Mouse (Mus musculus) forebrain, embryonic 15.5 days (tissue): Measurements from ENCODE around the gene Snx1. TPM values are rescaled to one million over a fixed set of nuclear protein-coding genes. Genes with fewer than 3 reads are reported as not detected.
A peak's percentile ranks its signal among the peaks of the same experiment; 100 is the strongest.

Experiments used
- ATAC-seq: fragments of 200-750 bp; cut with Nextera tagmentation; replicated peaks from 2 replicates; pipeline ENCODE4 v1.8.0; 2017; ENCODE audit warnings: mild to moderate bottlenecking, moderate TSS enrichment, moderate library complexity
- H3K27ac ChIP-seq: fragments of 300-500 bp; sonication (generic); replicated peaks from 2 replicates; pipeline ENCODE4 v1.5.1; 2015; ENCODE audit warnings: mild to moderate bottlenecking, inconsistent platforms
- H3K27me3 ChIP-seq: fragments of 300-500 bp; sonication (generic); 2 replicates; pipeline ENCODE4 v1.6.1; 2015; ENCODE audit warnings: inconsistent platforms
- H3K36me3 ChIP-seq: fragments of 300-500 bp; sonication (generic); 2 replicates; pipeline ENCODE4 v1.6.1; 2015; ENCODE audit warnings: mild to moderate bottlenecking, inconsistent platforms
- H3K4me1 ChIP-seq: fragments of 300-500 bp; sonication (generic); 2 replicates; pipeline ENCODE4 v1.6.1; 2015; ENCODE audit warnings: inconsistent platforms
- H3K4me2 ChIP-seq: fragments of 300-500 bp; sonication (generic); replicated peaks from 2 replicates; pipeline ENCODE4 v1.6.1; 2015; ENCODE audit warnings: mild to moderate bottlenecking, inconsistent platforms
- H3K4me3 ChIP-seq: fragments of 300-500 bp; sonication (generic); 2 replicates; pipeline ENCODE4 v1.5.1; 2015; ENCODE audit warnings: mild to moderate bottlenecking, inconsistent platforms
- H3K9ac ChIP-seq: fragments of 300-500 bp; sonication (generic); replicated peaks from 2 replicates; pipeline ENCODE4 v1.6.1; 2015; ENCODE audit warnings: mild to moderate bottlenecking, inconsistent platforms
- H3K9me3 ChIP-seq: fragments of 300-500 bp; sonication (generic); 2 replicates; pipeline ENCODE4 v1.6.1; 2016; ENCODE audit warnings: inconsistent platforms
- WGBS: fragments of 180-500 bp; shearing (Covaris S2); methylation state at CpG from one replicate; pipeline ENCODE4 v1.1.7; 2015; ENCODE audit warnings: mixed read lengths; 5-methylcytosine and 5-hydroxymethylcytosine counted together
- polyA plus RNA-seq: library from polyadenylated mRNA; unstranded; fragments of >200 nt; fragmentation: Nextera tagmentation; extraction: Ambion mirVana; gene quantifications from 2 replicates; pipeline ENCODE4 v1.2.1, GENCODE M21; 2015

The Snx1 gene
- polyA plus RNA-seq, 1 experiment from 2014 or later = 109 TPM

- no peak for ATAC-seq
- 20% methylated on average over 4 of the region's 4 CpGs for WGBS
- no peaks in the 10 kb centered on the region for H3K27me3 ChIP-seq
- no peaks in the 10 kb centered on the region for H3K9me3 ChIP-seq
- peaks cover 34% of the 10 kb centered on the region for H3K36me3 ChIP-seq
- peak overlapping the region; percentile 77 for H3K4me2 ChIP-seq
- peaks cover 34% of the 10 kb centered on the region for H3K4me1 ChIP-seq
- peak overlapping the region; percentile 96 for H3K9ac ChIP-seq
- H3K4me3 ChIP-seq = peak overlapping the region; percentile 98
- H3K27ac ChIP-seq = peak overlapping the region; percentile 89
These were observed 65.4 kb downstream of the Snx1 start for GRCm38 (mm10) chr9:66060986-66061385.

GRCm38 (mm10) chr9:66060308-66060647 lies 66.1 kb downstream of the Snx1 start:
- peaks cover 34% of the 10 kb centered on the region for H3K4me1 ChIP-seq
- H3K27me3 ChIP-seq = no peaks in the 10 kb centered on the region
- WGBS = 0% methylated on average over 20 of the region's 20 CpGs
- H3K27ac ChIP-seq = peak overlapping the region; percentile 89
- no peaks in the 10 kb centered on the region for H3K9me3 ChIP-seq
- peak overlapping the region; percentile 77 for H3K4me2 ChIP-seq
- H3K36me3 ChIP-seq = peaks cover 27% of the 10 kb centered on the region
- peak overlapping the region; percentile 98 for H3K4me3 ChIP-seq
- H3K9ac ChIP-seq = peak overlapping the region; percentile 96
- ATAC-seq = peak; percentile 64

- Histone ChIP-seq H3K4me2 (peak within 1 kb of the TSS; percentile 77), H3K4me1 (peaks cover 34% of the 10 kb centered on the region), H3K27ac (peak within 1 kb of the TSS; percentile 89), H3K4me3 (peak within 1 kb of the TSS; percentile 98), H3K9me3 (no peaks in the 10 kb centered on the region), H3K27me3 (no peaks in the 10 kb centered on the region), H3K36me3 (peaks cover 23% of the 10 kb centered on the region), H3K9ac (peak within 1 kb of the TSS; percentile 96)
- under 1% methylated on average over 50 of the region's 51 CpGs for WGBS
- ATAC-seq = peak; percentile 99
These were observed 66.6 kb downstream of the Snx1 start, which contains the start of gene Ppib for GRCm38 (mm10) chr9:66059583-66060307. Ppib (plus strand) TSS chr9:66060222.

DNA sequence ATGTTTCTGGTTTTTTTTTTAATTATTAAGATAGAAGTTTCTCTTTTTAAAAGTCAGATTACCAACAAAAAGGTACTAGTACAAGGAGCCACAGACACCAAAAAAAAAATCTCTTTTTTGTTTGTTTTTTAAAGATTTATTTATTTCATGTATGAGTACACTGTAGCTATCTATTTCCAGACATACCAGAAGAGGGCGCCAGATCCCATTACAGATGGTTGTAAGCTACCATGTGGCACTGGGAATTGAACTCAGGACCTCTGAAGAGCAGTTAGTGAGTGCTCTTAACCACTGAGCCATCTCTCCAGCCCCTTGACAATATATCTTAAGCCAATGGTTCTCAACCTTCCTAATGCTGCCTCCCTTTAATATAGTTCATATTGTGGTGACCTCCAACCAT lies 72.8 kb downstream of the Snx1 start:
- Histone ChIP-seq H3K4me1 (no peaks in the 10 kb centered on the region), H3K27ac (no peak overlapping the region), H3K27me3 (no peaks in the 10 kb centered on the region), H3K9ac (no peak overlapping the region), H3K4me3 (no peak overlapping the region), H3K9me3 (no peaks in the 10 kb centered on the region; the same call in 1 of the 2 replicates), H3K36me3 (no peaks in the 10 kb centered on the region), H3K4me2 (no peak overlapping the region)
- ATAC-seq = no peak
- WGBS = 45% methylated on average over 1 of the region's 1 CpGs

- Histone ChIP-seq H3K4me1 (no peaks in the 10 kb centered on the region), H3K9me3 (no peaks in the 10 kb centered on the region; the same call in 1 of the 2 replicates), H3K4me2 (no peak overlapping the region), H3K4me3 (no peak overlapping the region), H3K27ac (no peak overlapping the region), H3K9ac (no peak overlapping the region), H3K27me3 (no peaks in the 10 kb centered on the region), H3K36me3 (no peaks in the 10 kb centered on the region)
- 94% methylated on average over 1 of the region's 1 CpGs for WGBS
- no peak for ATAC-seq
These were observed 73.7 kb downstream of the Snx1 start for GRCm38 (mm10) chr9:66052731-66053130.

- Histone ChIP-seq H3K9me3 (no peaks in the 10 kb centered on the region; the same call in 1 of the 2 replicates), H3K4me2 (no peak overlapping the region), H3K4me1 (no peaks in the 10 kb centered on the region), H3K36me3 (no peaks in the 10 kb centered on the region), H3K9ac (no peak overlapping the region), H3K27ac (no peak overlapping the region), H3K4me3 (no peak overlapping the region), H3K27me3 (no peaks in the 10 kb centered on the region)
- ATAC-seq = no peak
- 61% methylated on average over 4 of the region's 4 CpGs for WGBS
These were observed 74.9 kb downstream of the Snx1 start for GRCm38 (mm10) chr9:66051493-66051892.

GRCm38 (mm10) chr9:66049931-66050601 lies 76.3 kb downstream of the Snx1 start:
- Histone ChIP-seq H3K4me2 (no peak overlapping the region), H3K9me3 (no peaks in the 10 kb centered on the region; the same call in 1 of the 2 replicates), H3K27ac (no peak overlapping the region), H3K4me1 (no peaks in the 10 kb centered on the region), H3K27me3 (no peaks in the 10 kb centered on the region), H3K36me3 (no peaks in the 10 kb centered on the region), H3K4me3 (no peak overlapping the region), H3K9ac (no peak overlapping the region)
- WGBS = 76% methylated on average over 6 of the region's 6 CpGs
- no peak for ATAC-seq

DNA sequence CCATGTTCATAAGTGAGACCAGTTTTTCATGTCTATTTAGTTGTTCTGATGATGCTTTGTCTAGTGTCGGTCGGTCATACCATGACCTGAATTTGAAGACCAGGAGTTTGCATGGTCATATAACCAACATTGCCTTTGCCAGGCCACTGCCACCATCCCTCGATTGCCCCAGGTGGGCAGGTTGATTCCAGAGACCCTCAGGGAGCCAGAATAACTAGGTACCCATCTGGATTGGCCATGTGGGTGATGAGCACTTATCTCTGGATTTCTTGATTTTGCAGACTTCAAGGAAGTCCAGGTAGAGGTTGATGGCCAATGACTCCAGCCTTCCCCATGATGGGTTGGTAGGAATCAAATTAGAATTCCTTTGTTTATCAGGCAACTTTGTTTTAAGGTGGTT lies 83.1 kb downstream of the Snx1 start:
- Histone ChIP-seq H3K4me3 (no peak overlapping the region), H3K27ac (no peak overlapping the region), H3K27me3 (no peaks in the 10 kb centered on the region), H3K4me1 (no peaks in the 10 kb centered on the region), H3K36me3 (peaks cover 10% of the 10 kb centered on the region), H3K4me2 (no peak overlapping the region), H3K9ac (no peak overlapping the region), H3K9me3 (no peaks in the 10 kb centered on the region)
- no peak for ATAC-seq
- over 99% methylated on average over 3 of the region's 3 CpGs for WGBS

GRCm38 (mm10) chr9:66042331-66042730 lies 84.1 kb downstream of the Snx1 start:
- no peak overlapping the region for H3K4me3 ChIP-seq
- no peaks in the 10 kb centered on the region for H3K9me3 ChIP-seq
- H3K9ac ChIP-seq = no peak overlapping the region
- 87% methylated on average over 4 of the region's 4 CpGs for WGBS
- no peaks in the 10 kb centered on the region for H3K4me1 ChIP-seq
- no peaks in the 10 kb centered on the region for H3K27me3 ChIP-seq
- peaks cover 14% of the 10 kb centered on the region for H3K36me3 ChIP-seq
- ATAC-seq = no peak
- H3K27ac ChIP-seq = no peak overlapping the region
- no peak overlapping the region for H3K4me2 ChIP-seq

DNA sequence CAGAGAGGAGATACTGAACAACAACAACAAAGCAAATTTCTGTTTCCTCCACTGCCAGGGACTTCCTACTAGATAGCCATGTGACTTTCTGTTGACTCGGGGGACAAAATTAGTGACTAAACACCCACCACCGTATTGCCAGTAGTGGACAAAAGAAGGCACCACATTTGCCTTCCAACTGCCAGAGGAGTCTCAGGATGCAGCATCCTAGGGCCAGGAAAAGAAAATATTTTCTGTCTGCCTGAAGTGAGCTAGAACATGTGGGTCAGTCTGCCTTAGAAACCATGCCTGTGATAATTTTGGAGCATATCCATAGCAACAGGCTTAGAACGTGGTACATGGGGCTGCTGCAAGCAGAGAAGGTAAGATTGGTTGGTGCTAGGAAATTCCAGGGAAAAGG lies 85.6 kb downstream of the Snx1 start:
- H3K4me2 ChIP-seq = no peak overlapping the region
- H3K4me1 ChIP-seq = no peaks in the 10 kb centered on the region
- H3K27ac ChIP-seq = no peak overlapping the region
- H3K4me3 ChIP-seq = no peak overlapping the region
- ATAC-seq = no peak
- H3K9ac ChIP-seq = no peak overlapping the region
- no peaks in the 10 kb centered on the region for H3K27me3 ChIP-seq
- H3K36me3 ChIP-seq = peaks cover 14% of the 10 kb centered on the region
- H3K9me3 ChIP-seq = no peaks in the 10 kb centered on the region
- 90% methylated on average over 3 of the region's 3 CpGs for WGBS

DNA sequence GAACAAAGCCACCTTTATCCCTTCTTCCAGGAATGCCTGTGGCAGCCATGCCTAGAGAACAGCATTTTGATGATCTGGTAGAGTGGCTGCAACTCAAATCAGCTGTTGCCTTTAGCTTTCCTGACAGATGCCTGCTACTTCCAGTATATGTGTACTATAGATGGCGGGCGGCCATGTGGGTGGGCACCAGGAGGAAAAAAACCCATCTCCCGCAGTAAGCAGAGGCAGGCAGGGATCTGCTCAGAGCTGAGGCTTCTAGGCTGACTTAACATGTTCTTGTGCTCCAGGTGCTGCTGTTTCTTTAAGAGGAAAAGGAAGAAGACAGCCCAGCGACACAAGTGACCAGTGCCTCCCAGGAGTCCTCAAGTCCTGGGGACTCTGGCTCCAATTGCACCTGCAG lies 87.1 kb downstream of the Snx1 start:
- Histone ChIP-seq H3K4me3 (no peak overlapping the region), H3K9me3 (no peaks in the 10 kb centered on the region), H3K9ac (no peak overlapping the region), H3K27me3 (no peaks in the 10 kb centered on the region), H3K4me2 (no peak overlapping the region), H3K4me1 (no peaks in the 10 kb centered on the region), H3K36me3 (peaks cover 14% of the 10 kb centered on the region), H3K27ac (no peak overlapping the region)
- no peak for ATAC-seq
- 76% methylated on average over 4 of the region's 4 CpGs for WGBS

- ATAC-seq = no peak
- H3K4me1 ChIP-seq = no peaks in the 10 kb centered on the region
- H3K4me2 ChIP-seq = no peak overlapping the region
- no peak overlapping the region for H3K9ac ChIP-seq
- H3K27ac ChIP-seq = no peak overlapping the region
- no peak overlapping the region for H3K4me3 ChIP-seq
- H3K36me3 ChIP-seq = peaks cover 14% of the 10 kb centered on the region
- WGBS = 94% methylated on average over 4 of the region's 4 CpGs
- no peaks in the 10 kb centered on the region for H3K27me3 ChIP-seq
- no peaks in the 10 kb centered on the region for H3K9me3 ChIP-seq
These were observed 87.8 kb downstream of the Snx1 start for GRCm38 (mm10) chr9:66038581-66038980.
